Mouse (Mus musculus) limb, embryonic 15.5 days (tissue): ENCODE results near the gene H2afy. TPM values are rescaled to one million over a fixed set of nuclear protein-coding genes. Genes with fewer than 3 reads are reported as not detected.

Source experiments
- ATAC-seq: fragments of 200-750 bp; cut with Nextera tagmentation; 2 replicates; pipeline ENCODE4 v1.8.0; 2017; ENCODE audit warnings: low read depth, moderate TSS enrichment; ENCODE audit not compliant: insufficient number of reproducible peaks, low FRiP score, low TSS enrichment
- H3K27ac ChIP-seq: fragments of 300-500 bp; sonication (generic); 2 replicates; pipeline ENCODE4 v1.5.1; 2015; ENCODE audit warnings: moderate library complexity, mild to moderate bottlenecking, inconsistent platforms
- H3K27me3 ChIP-seq: fragments of 300-500 bp; sonication (generic); 2 replicates; pipeline ENCODE4 v1.6.1; 2015; ENCODE audit warnings: inconsistent platforms
- H3K36me3 ChIP-seq: fragments of 300-500 bp; sonication (generic); 2 replicates; pipeline ENCODE4 v1.6.1; 2015; ENCODE audit warnings: inconsistent platforms
- H3K4me1 ChIP-seq: fragments of 300-500 bp; sonication (generic); 2 replicates; pipeline ENCODE4 v1.6.1; 2015; ENCODE audit warnings: inconsistent platforms
- H3K4me2 ChIP-seq: fragments of 300-500 bp; sonication (generic); 2 replicates; pipeline ENCODE4 v1.6.1; 2015; ENCODE audit warnings: mild to moderate bottlenecking, inconsistent platforms
- H3K4me3 ChIP-seq: fragments of 300-500 bp; sonication (generic); 2 replicates; pipeline ENCODE4 v1.5.1; 2015; ENCODE audit warnings: mild to moderate bottlenecking, inconsistent platforms
- H3K9ac ChIP-seq: fragments of 300-500 bp; sonication (generic); 2 replicates; pipeline ENCODE4 v1.6.1; 2015; ENCODE audit warnings: inconsistent platforms
- H3K9me3 ChIP-seq: fragments of 300-500 bp; sonication (generic); 2 replicates; pipeline ENCODE4 v1.6.1; 2016; ENCODE audit warnings: inconsistent platforms
- WGBS: fragments of 180-500 bp; shearing (Covaris S2); methylation state at CpG from one replicate; pipeline ENCODE4 v1.1.7; 2015; 5-methylcytosine and 5-hydroxymethylcytosine counted together
- polyA plus RNA-seq: library from polyadenylated mRNA; unstranded; fragments of >200 nt; fragmentation: Nextera tagmentation; extraction: Ambion mirVana; gene quantifications from 2 replicates; pipeline ENCODE4 v1.2.1, GENCODE M21; 2015

Gene H2afy
- polyA plus RNA-seq, 1 experiment from 2014 or later: 272 TPM

GRCm38 (mm10) chr13:56125632-56126031 lies 10.5 kb downstream of the H2afy start:
- Histone ChIP-seq H3K27me3 (no peaks in the 10 kb centered on the region), H3K9ac (no peak overlapping the region), H3K9me3 (no peaks in the 10 kb centered on the region), H3K36me3 (peaks cover 83% of the 10 kb centered on the region), H3K4me1 (no peaks in the 10 kb centered on the region), H3K4me2 (no peak overlapping the region), H3K27ac (no peak overlapping the region), H3K4me3 (no peak overlapping the region)
- no peak for ATAC-seq
- 79% methylated on average over 10 of the region's 10 CpGs for whole genome bisulfite sequencing

GRCm38 (mm10) chr13:56123075-56123474 lies 13.1 kb downstream of the H2afy start:
- Histone ChIP-seq H3K27ac (no peak overlapping the region), H3K4me2 (no peak overlapping the region), H3K36me3 (peaks cover 89% of the 10 kb centered on the region), H3K9ac (no peak overlapping the region), H3K4me3 (no peak overlapping the region), H3K4me1 (peaks cover 5% of the 10 kb centered on the region; the same call in 1 of the 2 replicates), H3K27me3 (no peaks in the 10 kb centered on the region), H3K9me3 (no peaks in the 10 kb centered on the region)
- ATAC-seq: no peak
- 93% methylated on average over 5 of the region's 5 CpGs for WGBS

DNA sequence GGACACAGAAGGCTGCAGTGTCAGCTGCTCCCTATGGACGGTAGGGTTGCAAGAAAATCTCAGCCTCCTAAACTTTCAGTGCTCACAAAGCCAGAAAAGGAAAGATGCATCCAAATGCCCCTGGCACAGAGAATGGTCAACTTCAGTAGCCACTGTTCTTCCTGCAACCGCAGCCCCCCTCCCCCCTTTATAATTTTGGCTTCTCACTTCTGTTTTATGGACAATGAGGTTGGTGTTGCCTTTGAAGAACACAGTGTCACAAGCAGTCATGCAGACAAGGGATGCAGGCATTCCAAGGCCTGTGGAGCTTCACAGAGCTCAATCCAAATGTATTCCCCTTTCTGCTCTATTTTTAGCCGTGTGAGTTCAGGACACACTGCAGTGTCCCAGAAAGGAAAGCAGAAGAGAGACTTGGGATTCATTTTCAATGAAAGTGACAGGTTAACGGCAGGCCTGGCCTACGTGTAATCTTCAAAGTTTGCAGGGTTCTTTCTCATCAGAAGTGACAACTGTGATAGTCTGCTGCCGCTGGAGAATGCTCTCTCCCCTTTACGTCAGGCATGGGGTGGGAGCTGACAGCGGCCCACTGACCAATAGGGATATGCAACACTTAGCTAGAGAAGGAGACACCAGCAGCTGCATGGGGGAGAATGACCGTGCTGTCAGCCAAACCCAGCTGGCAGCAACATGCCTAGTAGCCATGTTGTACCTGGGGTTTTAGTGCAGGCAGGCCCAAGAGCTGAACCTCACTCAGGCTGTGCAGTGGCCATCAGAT lies 18.0 kb downstream of the H2afy start:
- H3K27me3 ChIP-seq: no peaks in the 10 kb centered on the region

DNA sequence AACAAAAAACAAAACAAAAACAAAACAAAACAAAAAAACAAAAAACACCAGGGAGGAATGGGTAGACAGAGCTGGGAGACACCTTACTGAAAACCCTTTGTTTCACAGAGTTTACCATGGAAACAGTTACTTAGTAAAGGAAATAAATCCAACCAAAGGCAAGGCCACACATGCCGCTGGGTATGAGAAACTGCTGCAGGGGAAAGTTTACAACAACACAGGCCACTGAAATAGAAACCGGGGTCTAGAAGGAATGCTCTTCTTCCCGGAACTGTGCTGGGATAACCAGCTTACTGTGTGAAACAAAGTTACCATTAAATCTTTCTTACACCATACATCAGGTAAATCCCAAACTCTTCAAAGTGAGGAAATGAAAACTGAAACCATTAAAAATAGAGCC lies 20.3 kb downstream of the H2afy start:
- 15% methylated on average over 3 of the region's 3 CpGs for WGBS
- Histone ChIP-seq H3K36me3 (peaks cover 19% of the 10 kb centered on the region), H3K4me3 (no peak overlapping the region), H3K4me1 (peaks cover 72% of the 10 kb centered on the region), H3K27me3 (no peaks in the 10 kb centered on the region), H3K4me2 (no peak overlapping the region), H3K27ac (peak overlapping the region; percentile 83), H3K9me3 (no peaks in the 10 kb centered on the region), H3K9ac (no peak overlapping the region)
- no peak for ATAC-seq

More for the DNA sequence above, 18.0 kb downstream of the H2afy start:
- Histone ChIP-seq H3K4me1 (peaks cover 49% of the 10 kb centered on the region), H3K4me2 (no peak overlapping the region), H3K27ac (peak overlapping the region; percentile 24; the same call in 1 of the 2 replicates), H3K9me3 (no peaks in the 10 kb centered on the region), H3K9ac (no peak overlapping the region), H3K36me3 (peaks cover 40% of the 10 kb centered on the region), H3K4me3 (no peak overlapping the region)
- 66% methylated on average over 9 of the region's 9 CpGs for WGBS
- no peak for ATAC-seq

DNA sequence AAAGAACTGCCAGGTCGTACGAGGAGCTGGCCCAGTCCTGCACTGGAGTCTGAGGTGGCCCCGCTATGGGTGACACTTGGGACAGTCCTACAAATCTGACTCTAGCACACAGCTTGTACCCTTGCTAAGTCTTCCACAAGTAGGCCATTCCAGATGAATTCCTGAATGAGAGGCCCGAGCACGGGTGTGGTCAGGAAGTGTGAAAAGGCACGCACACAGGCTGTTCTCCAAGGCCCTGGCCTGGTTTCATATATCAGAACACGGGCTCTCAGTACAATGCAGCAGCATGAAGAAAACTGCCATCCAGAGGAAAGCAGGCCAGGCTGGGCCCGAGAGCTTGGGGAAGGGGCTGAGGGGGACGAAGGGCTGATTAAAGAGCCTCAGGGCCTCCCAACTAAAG lies 20.8 kb downstream of the H2afy start:
- 31% methylated on average over 9 of the region's 9 CpGs for WGBS
- Histone ChIP-seq H3K4me3 (no peak overlapping the region), H3K4me1 (peaks cover 77% of the 10 kb centered on the region), H3K36me3 (peaks cover 14% of the 10 kb centered on the region), H3K9ac (no peak overlapping the region), H3K9me3 (no peaks in the 10 kb centered on the region), H3K27ac (peak overlapping the region; percentile 83), H3K27me3 (no peaks in the 10 kb centered on the region), H3K4me2 (no peak overlapping the region; the same call in 1 of the 2 replicates)
- ATAC-seq: no peak

DNA sequence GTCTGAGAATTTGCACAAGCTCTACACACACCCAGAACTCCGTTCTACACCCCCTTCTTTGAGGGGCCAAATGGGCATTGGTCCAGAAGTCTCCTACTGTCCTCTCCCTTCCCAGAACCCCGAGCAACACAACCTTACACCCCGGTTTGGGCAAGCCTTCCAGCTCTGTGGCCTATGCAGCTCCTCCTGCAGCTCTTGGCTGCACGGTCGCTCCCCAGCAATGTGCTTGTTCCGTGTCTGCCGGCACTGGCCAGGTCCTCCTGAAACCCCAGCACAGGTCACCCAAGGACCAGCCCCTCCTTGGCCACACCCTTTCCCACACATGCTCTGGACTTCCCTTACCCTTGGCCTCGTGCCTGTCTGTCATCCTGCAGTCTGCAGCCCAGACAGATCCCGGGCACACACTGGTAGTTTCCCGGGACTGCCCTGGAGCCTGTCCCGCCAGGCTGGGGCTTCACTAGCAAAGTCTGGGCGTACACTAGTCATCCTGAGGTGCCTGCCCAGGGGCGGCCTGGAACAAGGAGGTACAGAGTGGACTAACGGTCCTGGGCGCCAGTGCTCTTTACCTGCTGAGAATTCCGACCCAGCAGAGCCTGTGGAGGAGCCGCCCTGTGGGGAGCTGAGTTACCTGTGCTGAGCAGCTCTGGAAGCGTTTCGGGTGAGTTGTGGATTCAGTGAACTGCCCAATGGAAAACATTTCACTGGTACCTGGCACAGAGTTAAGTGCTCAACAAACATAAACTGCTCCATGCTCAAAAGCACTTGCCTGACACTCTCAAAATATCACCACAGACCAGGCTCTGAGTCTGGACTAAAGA lies 22.5 kb downstream of the H2afy start:
- Histone ChIP-seq H3K36me3 (peaks cover 4% of the 10 kb centered on the region; the same call in 1 of the 2 replicates), H3K9me3 (no peaks in the 10 kb centered on the region), H3K4me3 (no peak overlapping the region), H3K4me2 (peak overlapping the region; percentile 20; the same call in 1 of the 2 replicates), H3K27me3 (no peaks in the 10 kb centered on the region), H3K9ac (no peak overlapping the region), H3K4me1 (peaks cover 95% of the 10 kb centered on the region), H3K27ac (peak overlapping the region; percentile 79)
- ATAC-seq: no peak
- 46% methylated on average over 19 of the region's 19 CpGs for WGBS

- Histone ChIP-seq H3K36me3 (no peaks in the 10 kb centered on the region), H3K4me1 (peaks cover 96% of the 10 kb centered on the region), H3K9ac (no peak overlapping the region), H3K4me3 (no peak overlapping the region), H3K9me3 (no peaks in the 10 kb centered on the region), H3K27me3 (no peaks in the 10 kb centered on the region), H3K4me2 (0 out of 2 replicates have a peak overlapping the region, but pooled peaks have one; percentile 20), H3K27ac (peak overlapping the region; percentile 79)
- ATAC-seq: no peak
- WGBS: 24% methylated on average over 13 of the region's 13 CpGs
These were observed 23.2 kb downstream of the H2afy start for GRCm38 (mm10) chr13:56112980-56113379.

GRCm38 (mm10) chr13:56112496-56112895 lies 23.7 kb downstream of the H2afy start:
- WGBS: 13% methylated on average over 4 of the region's 4 CpGs
- Histone ChIP-seq H3K4me2 (no peak overlapping the region), H3K9me3 (no peaks in the 10 kb centered on the region), H3K4me1 (peaks cover 92% of the 10 kb centered on the region), H3K27ac (peak overlapping the region; percentile 79), H3K36me3 (no peaks in the 10 kb centered on the region), H3K9ac (no peak overlapping the region), H3K4me3 (no peak overlapping the region), H3K27me3 (no peaks in the 10 kb centered on the region)
- no peak for ATAC-seq

DNA sequence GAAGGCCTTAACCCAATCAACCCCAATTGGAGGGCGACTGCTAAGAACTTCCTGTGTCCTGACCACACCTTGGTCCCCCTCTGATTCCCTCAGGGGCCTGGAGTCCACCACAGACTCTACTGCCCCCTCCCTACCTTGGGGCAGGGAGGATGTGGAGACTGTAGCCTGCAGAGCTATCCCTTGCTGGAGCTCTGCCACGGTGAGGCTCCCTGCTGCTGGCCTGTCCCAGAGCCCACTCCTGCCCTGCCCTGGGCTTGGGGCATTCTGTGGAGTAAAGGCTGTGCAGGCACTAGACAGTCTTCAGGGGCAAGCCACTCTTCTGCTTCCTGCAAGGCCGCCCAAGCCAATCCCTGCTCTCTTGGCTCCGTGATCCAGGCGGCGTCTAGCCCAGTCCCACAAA lies 24.6 kb downstream of the H2afy start:
- peak overlapping the region; percentile 79 for H3K27ac ChIP-seq
- H3K4me1 ChIP-seq: peaks cover 86% of the 10 kb centered on the region
- no peaks in the 10 kb centered on the region for H3K36me3 ChIP-seq
- H3K4me2 ChIP-seq: no peak overlapping the region
- no peaks in the 10 kb centered on the region for H3K9me3 ChIP-seq
- H3K27me3 ChIP-seq: no peaks in the 10 kb centered on the region
- no peak for ATAC-seq
- H3K9ac ChIP-seq: no peak overlapping the region
- H3K4me3 ChIP-seq: no peak overlapping the region
- 55% methylated on average over 6 of the region's 6 CpGs for WGBS

DNA sequence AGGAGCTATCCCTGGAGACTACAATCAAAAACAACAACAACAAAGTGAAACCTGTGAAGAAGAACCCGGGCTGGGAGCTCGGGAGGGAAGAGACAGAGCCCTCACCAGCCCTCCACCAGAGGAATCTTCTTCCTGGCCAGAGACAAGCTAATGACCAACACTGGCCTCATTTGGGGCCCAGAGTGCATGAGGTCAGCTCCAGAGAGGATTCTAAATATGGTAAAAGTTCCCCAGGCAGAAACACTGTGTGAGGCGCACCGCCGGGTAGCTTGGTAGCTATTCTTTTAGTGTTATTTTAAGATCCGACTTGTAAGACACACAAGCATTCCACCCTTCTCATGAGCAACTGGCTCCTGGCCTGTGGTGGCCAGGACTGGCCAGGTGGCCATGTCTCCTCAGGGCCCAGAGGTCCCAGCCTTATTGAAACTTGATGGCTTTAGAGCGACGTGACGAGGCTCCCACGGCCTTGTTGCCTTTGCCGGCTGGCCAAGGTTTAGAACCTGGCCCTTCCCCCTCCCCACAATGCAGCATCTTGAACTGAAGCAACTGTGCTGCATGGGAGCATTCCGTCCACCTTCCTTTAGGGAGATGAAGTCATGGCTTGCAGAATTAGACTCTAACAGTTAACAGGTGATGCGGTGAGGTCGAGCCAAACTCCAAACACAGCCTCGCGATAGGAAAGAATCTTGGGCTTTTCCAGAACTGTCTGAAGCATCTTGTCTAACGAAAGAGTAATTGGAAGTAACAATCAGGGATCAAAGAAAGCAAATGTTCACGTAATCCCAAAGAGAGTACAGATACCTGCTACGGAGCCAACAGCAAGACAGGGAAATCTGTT lies 25.2 kb downstream of the H2afy start:
- Histone ChIP-seq H3K9me3 (no peaks in the 10 kb centered on the region), H3K27me3 (no peaks in the 10 kb centered on the region), H3K4me3 (no peak overlapping the region), H3K4me2 (no peak overlapping the region), H3K27ac (peak overlapping the region; percentile 79), H3K9ac (no peak overlapping the region), H3K36me3 (no peaks in the 10 kb centered on the region), H3K4me1 (peaks cover 79% of the 10 kb centered on the region)
- WGBS: 44% methylated on average over 19 of the region's 19 CpGs
- no peak for ATAC-seq

GRCm38 (mm10) chr13:56109703-56110102 lies 26.5 kb downstream of the H2afy start:
- Histone ChIP-seq H3K4me1 (peaks cover 75% of the 10 kb centered on the region), H3K9ac (no peak overlapping the region), H3K36me3 (peaks cover 9% of the 10 kb centered on the region), H3K4me2 (no peak overlapping the region), H3K4me3 (no peak overlapping the region), H3K27me3 (no peaks in the 10 kb centered on the region), H3K27ac (peak overlapping the region; percentile 55; the same call in 1 of the 2 replicates), H3K9me3 (no peaks in the 10 kb centered on the region)
- ATAC-seq: no peak
- 80% methylated on average over 4 of the region's 4 CpGs for WGBS
